Mouse (Mus musculus): ENCODE data around the gene Hspa12b. TPM values are rescaled to one million over a fixed set of nuclear protein-coding genes. Genes with fewer than 3 reads are reported as not detected.
A peak's percentile ranks its signal among the peaks of the same experiment; 100 is the strongest.

Gene Hspa12b
- 8.8 and 10.0 TPM in 2 replicates for polyA plus RNA-seq (2014; fragmentation: Nextera tagmentation; extraction: Ambion mirVana)

- ATAC-seq (ENCODE audit: insufficient read depth) (peak; percentile 97), DNase-seq (peak; percentile 90)
- peak within 1 kb of the TSS; percentile 80 for H3K27ac ChIP-seq (ENCODE audit: low read depth)
- WGBS = under 1% methylated on average over 28 of the region's 28 CpGs
- H3K36me3 ChIP-seq (ENCODE audit: insufficient read depth) = peaks cover 5% of the 10 kb centered on the region; the same call in 1 of the 2 replicates
- H3K9ac ChIP-seq = peak within 1 kb of the TSS; percentile 85
- H3K4me1 ChIP-seq (ENCODE audit: insufficient read depth) = peaks cover 11% of the 10 kb centered on the region
- no peaks in the 10 kb centered on the region for H3K27me3 ChIP-seq (ENCODE audit: insufficient read depth, low read length)
- peak within 1 kb of the TSS; percentile 81 for H3K4me2 ChIP-seq
- no peaks in the 10 kb centered on the region for H3K9me3 ChIP-seq (ENCODE audit: low read depth, low read length)
- peak within 1 kb of the TSS; percentile 69 for H3K4me3 ChIP-seq (ENCODE audit: low read depth, low read length)
- TF ChIP-seq CTCF (IDR thresholded peaks at IDR 0.05; ENCODE audit: low read depth) = no peak
Observed at GRCm38 (mm10) chr2:131127161-131127730, at the start of gene Hspa12b. Hspa12b (plus strand) TSS chr2:131127280.

- Histone ChIP-seq H3K9me3 (ENCODE audit: low read depth, low read length) (no peaks in the 10 kb centered on the region), H3K27ac (ENCODE audit: low read depth) (no peak overlapping the region), H3K4me2 (no peak overlapping the region), H3K36me3 (ENCODE audit: insufficient read depth) (no peaks in the 10 kb centered on the region), H3K4me1 (ENCODE audit: insufficient read depth) (no peaks in the 10 kb centered on the region), H3K9ac (no peak overlapping the region), H3K27me3 (ENCODE audit: insufficient read depth, low read length) (no peaks in the 10 kb centered on the region), H3K4me3 (ENCODE audit: low read depth, low read length) (no peak overlapping the region)
- 61% methylated on average over 5 of the region's 5 CpGs for WGBS
- TF ChIP-seq CTCF (IDR thresholded peaks at IDR 0.05; ENCODE audit: low read depth) = no peak
- ATAC-seq (ENCODE audit: insufficient read depth) (no peak), DNase-seq (no peak)
Observed at GRCm38 (mm10) chr2:131080507-131080906, 46.6 kb upstream of the Hspa12b start.

GRCm38 (mm10) chr2:131084206-131084605, 42.9 kb upstream of the Hspa12b start:
- Histone ChIP-seq H3K36me3 (ENCODE audit: insufficient read depth) (no peaks in the 10 kb centered on the region), H3K27ac (ENCODE audit: low read depth) (no peak overlapping the region), H3K9me3 (ENCODE audit: low read depth, low read length) (no peaks in the 10 kb centered on the region), H3K4me3 (ENCODE audit: low read depth, low read length) (no peak overlapping the region), H3K4me1 (ENCODE audit: insufficient read depth) (no peaks in the 10 kb centered on the region), H3K4me2 (no peak overlapping the region), H3K27me3 (ENCODE audit: insufficient read depth, low read length) (no peaks in the 10 kb centered on the region), H3K9ac (no peak overlapping the region)
- no peak for TF ChIP-seq CTCF (IDR thresholded peaks at IDR 0.05; ENCODE audit: low read depth)
- WGBS = 82% methylated on average over 4 of the region's 4 CpGs
- no peak for ATAC-seq (ENCODE audit: insufficient read depth)
- DNase-seq = no peak

- no peaks in the 10 kb centered on the region for H3K9me3 ChIP-seq (ENCODE audit: low read depth, low read length)
- H3K4me1 ChIP-seq (ENCODE audit: insufficient read depth) = no peaks in the 10 kb centered on the region
- no peaks in the 10 kb centered on the region for H3K36me3 ChIP-seq (ENCODE audit: insufficient read depth)
- no peak within 1 kb of the TSS for H3K9ac ChIP-seq
- WGBS = 79% methylated on average over 11 of the region's 11 CpGs
- no peak within 1 kb of the TSS for H3K4me2 ChIP-seq
- H3K4me3 ChIP-seq (ENCODE audit: low read depth, low read length) = no peak within 1 kb of the TSS
- ATAC-seq (ENCODE audit: insufficient read depth) = no peak
- no peak for DNase-seq
- H3K27me3 ChIP-seq (ENCODE audit: insufficient read depth, low read length) = no peaks in the 10 kb centered on the region
- H3K27ac ChIP-seq (ENCODE audit: low read depth) = no peak within 1 kb of the TSS
- TF ChIP-seq CTCF (IDR thresholded peaks at IDR 0.05; ENCODE audit: low read depth) = no peak
Observed at GRCm38 (mm10) chr2:131086667-131087390, 40.3 kb upstream of the Hspa12b start, which contains the start of gene Siglec1. Siglec1 (minus strand) TSS chr2:131086765.

- Histone ChIP-seq H3K27ac (ENCODE audit: low read depth) (no peak overlapping the region), H3K4me1 (ENCODE audit: insufficient read depth) (no peaks in the 10 kb centered on the region), H3K4me2 (no peak overlapping the region), H3K27me3 (ENCODE audit: insufficient read depth, low read length) (no peaks in the 10 kb centered on the region), H3K9me3 (ENCODE audit: low read depth, low read length) (no peaks in the 10 kb centered on the region), H3K9ac (no peak overlapping the region), H3K4me3 (ENCODE audit: low read depth, low read length) (no peak overlapping the region), H3K36me3 (ENCODE audit: insufficient read depth) (no peaks in the 10 kb centered on the region)
- TF ChIP-seq CTCF (IDR thresholded peaks at IDR 0.05; ENCODE audit: low read depth) = no peak
- peak; percentile 18 for DNase-seq
- WGBS = 64% methylated on average over 4 of the region's 4 CpGs
- no peak for ATAC-seq (ENCODE audit: insufficient read depth)
Observed at GRCm38 (mm10) chr2:131088581-131088980, 38.5 kb upstream of the Hspa12b start.

GRCm38 (mm10) chr2:131089634-131090033, 37.4 kb upstream of the Hspa12b start:
- no peak for DNase-seq
- WGBS = 96% methylated on average over 1 of the region's 1 CpGs

GRCm38 (mm10) chr2:131090852-131091251, 36.2 kb upstream of the Hspa12b start:
- Histone ChIP-seq H3K4me2 (no peak overlapping the region), H3K9ac (no peak overlapping the region), H3K4me1 (ENCODE audit: insufficient read depth) (no peaks in the 10 kb centered on the region), H3K36me3 (ENCODE audit: insufficient read depth) (no peaks in the 10 kb centered on the region), H3K4me3 (ENCODE audit: low read depth, low read length) (no peak overlapping the region), H3K9me3 (ENCODE audit: low read depth, low read length) (no peaks in the 10 kb centered on the region), H3K27ac (ENCODE audit: low read depth) (no peak overlapping the region), H3K27me3 (ENCODE audit: insufficient read depth, low read length) (no peaks in the 10 kb centered on the region)
- TF ChIP-seq CTCF (IDR thresholded peaks at IDR 0.05; ENCODE audit: low read depth) = no peak
- no peak for ATAC-seq (ENCODE audit: insufficient read depth)
- 64% methylated on average over 3 of the region's 3 CpGs for WGBS
- DNase-seq = no peak

More at GRCm38 (mm10) chr2:131089634-131090033, 37.4 kb upstream of the Hspa12b start:
- no peak for TF ChIP-seq CTCF (IDR thresholded peaks at IDR 0.05; ENCODE audit: low read depth)
- Histone ChIP-seq H3K4me2 (no peak overlapping the region), H3K9me3 (ENCODE audit: low read depth, low read length) (no peaks in the 10 kb centered on the region), H3K9ac (no peak overlapping the region), H3K36me3 (ENCODE audit: insufficient read depth) (no peaks in the 10 kb centered on the region), H3K27me3 (ENCODE audit: insufficient read depth, low read length) (no peaks in the 10 kb centered on the region), H3K4me1 (ENCODE audit: insufficient read depth) (no peaks in the 10 kb centered on the region), H3K27ac (ENCODE audit: low read depth) (no peak overlapping the region), H3K4me3 (ENCODE audit: low read depth, low read length) (no peak overlapping the region)
- ATAC-seq (ENCODE audit: insufficient read depth) = no peak
